Mouse (Mus musculus) spleen, adult 18-20 months (tissue): Measurements from ENCODE around the gene Snx30.
A peak's percentile ranks its signal among the peaks of the same experiment; 100 is the strongest.

Experiments used
- DNase-seq, 2 experiments: peaks; one replicate each; pipeline ENCODE4 v3.0.0; 2022; ENCODE audit warnings: mixed read lengths in 2 of 2

Snx30 gene

DNA sequence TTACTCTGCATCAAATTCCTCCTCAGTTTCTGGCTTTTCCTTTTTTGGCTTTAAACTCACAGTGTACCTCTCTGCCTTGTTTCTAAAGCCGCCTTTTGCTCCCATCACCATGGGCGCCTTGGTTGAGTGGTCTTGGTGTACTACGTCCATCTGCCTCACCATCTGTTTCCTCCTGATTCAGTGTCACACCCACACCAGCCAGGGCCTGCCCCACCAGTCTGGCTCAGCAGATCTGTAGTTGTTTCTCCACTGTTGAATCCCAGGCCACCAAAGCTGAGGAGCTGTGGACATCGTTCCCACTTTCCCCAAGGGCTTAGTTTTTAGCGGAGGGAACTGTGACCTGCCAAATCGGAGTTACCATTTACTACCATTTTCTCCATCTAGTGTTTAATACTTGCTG is 20.0 kb downstream of the Snx30 start:
- DNase-seq, result no peak

DNA sequence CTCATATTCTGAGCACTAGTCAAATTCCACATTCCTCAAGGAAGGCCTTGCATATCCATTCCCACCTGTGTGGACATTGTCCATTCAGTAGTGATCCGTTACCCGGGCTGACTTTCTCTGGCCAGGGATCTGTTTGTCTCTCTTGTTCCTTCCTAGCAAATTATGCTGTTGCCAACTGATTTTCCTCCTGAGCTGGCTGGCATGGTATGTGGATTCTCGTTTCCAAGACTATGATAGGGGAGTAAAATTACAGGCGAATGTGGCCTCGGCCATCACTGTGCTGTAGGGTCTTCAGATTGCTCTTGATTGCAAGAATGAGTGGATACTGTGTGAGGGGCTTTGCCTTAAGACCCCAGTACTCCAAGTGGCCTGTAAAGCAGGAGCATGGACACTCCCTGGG is 20.7 kb downstream of the Snx30 start:
- no peak for DNase-seq

DNA sequence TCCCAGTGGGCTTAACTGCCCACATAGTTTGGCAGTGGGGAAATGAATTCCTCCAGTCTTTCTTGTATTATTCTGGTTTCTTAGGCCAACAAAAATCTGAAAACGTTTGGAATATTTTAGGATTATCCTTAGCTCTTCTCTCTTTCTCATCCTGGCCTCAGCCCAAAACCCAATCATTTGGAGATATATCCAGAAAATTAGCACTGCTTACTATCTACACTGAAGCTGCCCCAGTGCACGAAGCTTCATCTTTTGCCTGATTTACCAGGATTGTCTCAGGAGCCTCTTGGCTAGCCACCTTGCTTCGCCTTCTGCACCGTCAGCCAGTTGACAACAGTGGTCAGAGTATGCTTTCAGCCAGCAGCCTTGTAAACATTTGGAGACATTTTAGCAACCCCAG is 23.4 kb downstream of the Snx30 start:
- DNase-seq, result no peak

DNA sequence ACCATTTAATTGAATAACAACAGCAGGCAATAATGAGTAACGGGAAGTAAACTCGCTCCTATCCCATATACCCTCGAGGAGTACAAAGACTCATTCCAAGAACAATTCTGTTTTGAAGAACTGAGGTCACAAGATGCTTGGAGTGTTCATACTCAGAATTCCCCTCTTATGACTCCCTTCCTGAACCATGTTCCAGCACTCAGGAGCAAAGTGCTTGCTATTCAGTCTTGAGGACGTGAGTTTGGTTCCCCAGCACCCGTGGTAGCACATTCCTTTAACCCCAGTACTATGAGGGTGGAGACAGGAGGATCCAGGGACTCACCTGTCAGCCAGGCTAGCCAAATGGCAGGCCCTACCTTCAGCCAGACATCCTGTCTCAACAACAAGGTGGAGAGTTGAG is 25.4 kb downstream of the Snx30 start:
- no peak for DNase-seq

DNA sequence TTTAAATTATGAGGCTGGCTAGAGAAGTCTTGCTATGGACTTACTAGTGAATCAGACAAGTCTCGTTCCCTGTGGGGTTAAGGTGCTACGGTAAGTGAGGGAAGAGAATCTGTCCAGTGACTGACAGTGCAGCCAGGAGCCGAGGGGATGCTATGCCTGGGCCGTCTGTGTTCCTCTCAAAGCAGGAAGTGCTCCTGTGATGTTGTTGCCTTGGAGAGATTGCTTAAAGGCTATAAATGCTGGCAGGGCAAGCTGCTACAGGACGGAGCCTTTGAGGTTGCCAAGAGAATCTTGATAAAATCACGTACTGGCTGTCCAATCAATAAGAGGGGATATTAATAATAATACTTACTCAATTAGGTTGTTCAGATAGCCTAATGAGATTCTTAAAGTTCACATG is 27.2 kb downstream of the Snx30 start:
- no peak for DNase-seq

DNA sequence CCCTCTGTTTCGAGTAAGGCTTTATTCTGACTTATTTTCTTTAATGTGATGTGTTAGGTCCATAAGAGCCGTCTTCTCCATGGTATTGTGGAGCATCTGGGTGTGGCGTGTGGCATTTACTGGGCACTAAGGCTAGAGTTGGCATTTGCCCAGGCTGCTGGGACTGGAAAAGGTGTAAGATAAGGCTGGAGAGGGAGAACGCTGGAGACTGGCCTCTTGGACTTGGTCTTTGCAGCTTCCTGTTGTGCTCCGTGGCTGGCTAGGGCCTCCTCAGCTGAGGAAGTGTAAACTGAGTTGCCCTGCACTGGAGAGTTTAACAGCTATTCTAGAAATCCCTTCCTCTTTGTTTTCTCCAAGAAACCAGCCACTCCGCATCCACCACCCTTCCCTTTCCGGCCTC is 32.0 kb downstream of the Snx30 start:
- no peak for DNase-seq

DNA sequence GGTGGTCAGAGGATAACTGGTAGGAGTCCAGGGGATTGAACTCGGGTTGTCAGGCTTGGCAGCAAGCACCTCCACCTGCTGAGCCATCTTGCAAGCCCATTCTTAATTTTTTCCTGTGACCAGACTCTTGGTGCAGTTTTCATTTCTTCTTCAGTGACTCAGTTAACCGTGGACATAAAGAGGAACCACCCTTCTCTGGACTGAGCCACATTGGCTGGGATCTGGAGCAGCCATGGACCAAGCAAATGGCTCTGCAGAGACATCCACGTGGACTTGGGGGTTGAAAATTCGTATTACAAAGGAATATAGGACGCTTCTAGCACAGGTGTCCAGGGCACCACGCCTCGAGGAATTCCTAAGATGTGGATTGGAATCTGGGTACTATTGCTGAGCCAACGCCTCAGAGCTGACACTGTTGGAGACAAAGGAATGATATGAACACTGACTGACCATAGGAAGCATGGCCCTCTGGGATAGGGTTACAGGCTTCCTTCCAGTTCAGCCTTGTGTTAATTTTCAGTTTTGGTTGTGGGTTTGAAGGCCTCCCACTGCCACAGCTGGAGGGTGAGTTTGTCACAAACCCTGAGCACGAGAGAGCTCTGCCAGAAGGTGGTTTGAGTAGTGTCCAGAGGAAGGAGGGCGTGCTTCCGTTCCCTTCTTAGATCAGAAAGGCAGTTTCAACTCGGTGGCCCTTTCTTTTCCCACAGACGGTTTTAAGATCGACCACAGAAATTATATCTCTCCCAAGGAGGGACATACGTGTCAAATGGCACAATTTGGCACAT is 39.0 kb downstream of the Snx30 start:
- DNase-seq, result no peak

DNA sequence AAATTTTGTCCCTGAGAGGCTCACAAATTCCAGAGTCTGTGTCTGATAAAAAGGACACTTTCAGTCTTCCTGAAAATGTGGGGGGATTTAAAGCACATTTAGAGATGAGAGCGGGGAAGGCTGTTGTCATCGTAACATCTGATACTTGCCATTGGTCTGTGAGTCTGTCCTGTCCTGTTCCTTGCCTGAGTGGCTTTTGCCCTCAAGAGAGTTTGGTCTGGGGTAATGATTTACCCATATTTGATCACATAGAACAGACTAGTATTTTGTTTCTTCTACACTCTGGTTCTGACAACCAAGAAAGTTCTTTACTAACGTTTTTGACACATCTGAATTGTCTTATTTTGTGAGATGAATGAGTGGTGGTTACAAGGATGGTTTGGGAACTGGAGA is 39.6 kb downstream of the Snx30 start:
- DNase-seq, result no peak

DNA sequence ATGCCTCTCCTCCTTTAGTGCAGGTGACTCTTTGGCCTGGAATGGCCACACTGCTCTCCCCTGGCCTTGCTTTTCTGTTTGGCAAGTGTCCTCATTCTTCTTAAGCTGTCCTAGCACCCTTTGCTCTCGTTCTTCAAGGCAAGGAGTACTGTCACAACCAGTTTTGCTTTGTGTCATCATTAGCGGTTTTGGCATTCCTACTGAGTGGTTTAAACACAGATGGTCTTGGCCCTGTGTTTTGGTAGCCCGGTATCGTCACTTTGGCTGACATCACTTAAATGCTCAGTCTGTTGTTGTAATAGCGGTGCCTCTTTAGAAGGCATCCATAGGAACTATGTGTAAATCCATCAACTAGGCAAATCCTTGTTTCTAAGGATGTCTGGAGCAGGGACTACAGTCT is 41.8 kb downstream of the Snx30 start:
- DNase-seq, result no peak

DNA sequence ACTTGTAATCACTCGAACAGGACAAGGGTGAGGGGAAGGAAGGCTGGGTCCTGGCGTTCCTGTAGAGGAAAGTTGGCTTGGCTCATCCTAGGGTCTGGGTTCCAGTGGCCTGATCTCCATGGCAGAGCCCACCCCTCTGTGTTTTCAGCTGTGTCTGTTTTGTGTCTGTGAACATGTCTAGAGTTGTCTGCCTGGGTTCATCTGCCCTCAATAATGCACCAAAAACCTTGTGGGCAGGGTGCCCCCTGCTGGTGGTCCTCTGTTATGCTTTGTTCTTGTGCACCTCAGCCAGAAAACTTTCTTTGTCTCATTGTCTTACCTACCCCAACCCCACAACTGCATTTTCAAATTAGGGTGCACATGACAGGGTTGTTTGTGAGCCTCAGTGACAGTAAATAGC is 44.5 kb downstream of the Snx30 start:
- peak; percentile 68 to 84 for DNase-seq

DNA sequence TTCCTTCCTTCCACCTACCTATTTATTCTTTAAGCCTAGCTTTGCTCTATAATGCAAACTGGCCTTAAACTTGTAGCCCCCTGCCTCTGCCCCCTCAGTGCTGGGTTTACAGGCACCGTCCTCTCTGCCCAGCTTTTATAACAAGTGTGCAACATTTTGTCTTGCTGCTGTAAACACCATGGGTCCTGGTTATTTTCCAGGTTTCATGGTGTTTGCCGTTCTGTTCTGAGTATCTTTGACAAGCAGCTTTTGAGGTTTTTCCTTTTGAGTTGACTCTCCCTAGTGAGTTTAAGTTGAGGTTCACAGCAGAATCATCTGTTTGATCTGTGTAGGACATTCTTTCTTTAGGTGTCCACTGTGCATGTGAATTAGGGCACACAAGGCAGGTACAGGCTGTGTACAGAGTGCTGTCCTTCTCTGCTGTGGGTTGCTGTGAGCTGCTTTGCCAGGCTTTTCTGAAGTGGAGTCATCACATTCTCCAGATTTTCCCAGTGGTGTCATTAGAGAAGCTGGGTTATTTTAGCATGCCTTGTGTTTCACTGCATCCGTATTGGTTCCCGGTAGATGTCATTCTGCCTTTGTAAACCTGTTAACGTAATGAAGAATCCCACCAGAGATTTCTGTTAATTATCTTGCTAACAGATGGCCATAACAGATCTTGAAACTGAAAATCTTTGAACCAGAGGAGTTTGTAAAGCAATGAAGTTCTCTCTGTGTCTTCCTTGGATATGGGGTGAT is 45.4 kb downstream of the Snx30 start:
- no peak for DNase-seq

DNA sequence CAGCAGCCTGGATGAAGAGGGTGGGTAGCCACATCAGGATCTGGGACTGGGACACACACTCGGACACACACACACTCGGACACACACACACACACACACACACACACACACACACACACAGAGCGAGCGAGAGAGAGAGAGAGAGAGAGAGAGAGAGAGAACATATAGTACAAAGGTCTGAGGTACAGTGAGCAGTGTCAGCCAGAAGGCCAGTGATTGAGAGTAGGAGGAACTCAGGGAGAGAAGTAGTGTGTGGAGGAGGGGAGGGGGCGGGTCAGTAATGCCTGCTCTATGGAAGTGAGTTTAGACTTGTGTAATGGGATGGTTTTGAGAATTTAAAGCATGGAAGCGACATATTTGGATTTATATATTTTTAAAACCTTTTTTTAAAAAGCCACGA is 47.5 kb downstream of the Snx30 start:
- no peak for DNase-seq

DNA sequence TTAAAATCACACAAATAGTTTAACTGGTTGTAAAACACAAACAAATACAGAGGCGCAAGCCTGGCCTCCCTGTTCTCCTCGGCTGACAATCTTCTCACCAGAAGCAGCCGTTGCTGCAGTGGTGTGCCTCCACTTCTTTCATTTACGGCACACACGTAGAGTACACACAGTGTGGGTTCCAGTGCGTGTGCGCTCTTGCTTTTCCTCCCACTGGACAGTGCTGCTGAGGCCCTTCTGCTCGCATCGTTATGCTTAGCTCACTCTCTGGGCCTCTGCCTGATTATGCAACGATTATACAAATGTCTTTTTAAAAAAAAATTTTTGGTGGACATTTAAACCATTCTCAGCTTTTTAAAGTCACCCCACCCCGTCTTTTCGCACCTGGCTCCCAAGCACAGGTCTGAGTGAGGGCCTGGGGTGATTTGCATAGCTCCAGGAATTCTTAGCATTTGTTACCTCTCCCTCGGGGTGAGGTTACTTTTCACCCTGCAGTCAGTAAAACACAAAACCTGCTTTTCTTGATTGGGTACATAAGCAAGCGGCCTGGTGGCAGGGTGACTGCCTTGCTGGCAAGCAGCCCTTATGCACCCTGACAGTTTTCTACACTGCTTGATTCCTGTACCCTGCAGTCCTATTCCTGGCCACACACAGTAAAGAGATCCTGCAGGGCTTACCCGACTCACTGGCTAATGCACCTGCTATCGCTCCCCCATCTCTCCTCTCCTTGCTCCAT is 54.2 kb downstream of the Snx30 start:
- no peak for DNase-seq

DNA sequence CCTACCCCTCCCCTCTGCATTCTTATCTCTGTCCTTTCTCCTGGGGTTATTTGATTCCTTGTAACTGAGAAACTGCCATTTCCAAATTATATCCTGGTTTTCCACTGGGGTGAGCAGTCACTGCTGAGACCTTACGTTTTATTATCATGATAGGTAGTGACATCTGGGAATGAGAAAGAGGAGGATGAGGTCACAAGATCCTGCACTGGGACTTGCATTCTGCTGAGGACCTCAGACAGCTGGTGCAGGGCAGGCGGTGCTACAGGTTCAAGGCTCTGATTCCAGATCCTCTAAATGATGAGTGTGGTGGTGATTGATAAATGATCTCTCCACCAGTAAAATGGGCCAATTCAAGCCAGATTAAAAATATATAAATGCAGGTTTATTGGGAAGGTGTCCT is 54.8 kb downstream of the Snx30 start:
- DNase-seq, result no peak

DNA sequence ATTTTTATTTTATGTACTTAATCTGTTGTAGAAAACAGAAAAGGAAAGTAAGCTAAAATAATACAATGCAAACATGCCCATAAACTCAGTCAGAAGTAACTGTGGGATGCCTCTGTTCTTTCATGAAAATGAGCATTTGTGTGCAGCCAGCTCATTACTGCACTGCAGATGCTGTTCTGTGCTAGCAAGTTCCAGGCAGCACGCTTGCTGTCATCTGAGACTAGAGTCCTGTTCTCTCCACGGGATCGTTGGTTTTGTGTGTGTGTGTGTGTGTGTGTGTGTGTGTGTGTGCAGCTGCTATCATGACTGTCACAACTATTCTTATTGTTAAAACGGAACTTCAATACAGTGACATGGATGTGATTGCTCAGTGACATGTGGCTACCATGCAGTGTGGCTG is 56.2 kb downstream of the Snx30 start:
- no peak for DNase-seq

DNA sequence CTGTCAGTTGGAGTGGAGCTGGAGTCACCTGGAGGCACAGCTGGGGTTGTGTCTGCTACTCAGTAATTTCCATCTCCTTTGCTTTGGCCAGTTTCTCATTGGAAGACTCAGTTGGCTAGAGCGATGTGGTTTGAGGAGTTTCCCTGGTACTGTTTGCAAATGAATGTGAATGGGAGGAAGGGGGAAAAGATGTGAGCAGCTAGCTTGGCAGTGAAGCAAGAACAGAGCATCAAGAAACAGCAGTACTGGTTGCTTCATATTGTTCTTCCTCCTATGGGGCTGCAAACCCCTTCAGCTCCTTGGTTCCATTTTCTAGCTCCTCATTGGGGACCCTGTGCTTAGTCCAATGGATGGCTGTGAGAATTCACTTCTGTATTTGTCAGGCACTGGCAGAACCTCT is 56.7 kb downstream of the Snx30 start:
- no peak for DNase-seq

DNA sequence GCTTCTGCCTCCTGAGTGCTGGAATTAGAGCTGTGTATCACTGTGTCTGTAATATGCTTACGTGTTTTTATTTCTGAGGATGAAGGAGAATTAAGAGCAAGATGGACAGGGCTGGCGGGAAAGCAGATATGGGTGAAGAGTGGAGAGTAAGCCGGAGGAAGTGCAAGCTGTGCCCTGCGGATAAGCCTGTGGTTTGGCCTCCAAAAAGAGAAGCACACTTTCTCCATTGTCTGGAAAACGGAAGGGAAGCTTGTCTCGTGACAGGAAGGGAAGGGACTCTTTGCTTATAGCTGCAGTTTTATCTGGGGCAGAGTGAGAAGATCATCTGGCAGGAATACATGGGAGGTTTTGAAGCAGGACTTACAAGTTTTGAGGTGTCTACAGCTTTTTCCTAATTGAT is 58.2 kb downstream of the Snx30 start:
- DNase-seq, result no peak

DNA sequence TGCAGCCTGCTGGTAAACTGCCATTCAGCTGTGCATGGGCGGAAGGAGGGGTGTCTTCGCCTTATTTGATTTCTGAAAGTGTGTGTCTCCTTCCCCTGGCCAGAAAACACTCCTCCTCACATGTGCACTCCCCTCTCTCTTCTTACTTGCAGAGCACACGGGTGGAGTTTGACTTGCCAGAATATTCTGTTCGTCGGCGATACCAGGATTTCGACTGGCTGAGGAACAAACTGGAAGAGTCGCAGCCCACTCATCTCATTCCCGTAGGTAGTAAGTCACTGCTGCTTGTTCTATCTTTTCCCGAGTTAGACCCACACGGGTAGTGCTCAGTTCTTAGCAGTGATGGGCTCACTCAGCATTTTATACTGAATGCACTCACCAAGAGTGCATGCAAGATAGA is 62.4 kb downstream of the Snx30 start:
- no peak for DNase-seq

DNA sequence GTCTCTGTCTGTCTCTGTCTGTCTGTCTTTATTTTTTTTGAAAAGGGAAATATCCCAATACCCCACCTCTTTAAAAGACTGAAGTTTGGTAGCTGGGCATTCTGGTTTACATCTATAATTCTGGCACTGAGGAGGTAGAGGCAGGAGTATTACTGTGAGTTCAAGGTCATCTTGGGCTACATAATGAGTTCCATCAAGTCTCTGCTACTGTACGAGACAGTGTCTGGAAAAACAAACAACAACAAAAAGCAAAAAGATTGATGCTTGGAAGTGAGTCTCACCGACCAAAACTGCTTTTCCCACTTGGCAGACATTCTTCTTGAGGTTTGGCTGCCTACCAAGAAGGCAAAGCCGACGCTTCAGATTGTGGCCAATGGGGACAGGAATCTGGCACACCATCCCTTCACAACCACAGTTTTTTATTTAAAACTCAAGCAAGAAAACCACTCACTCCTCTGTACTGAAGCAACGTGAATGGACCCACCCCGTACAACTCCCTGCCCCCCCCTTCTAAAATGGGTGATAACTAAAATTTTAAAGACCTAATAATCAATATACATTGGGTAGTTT is 63.9 kb downstream of the Snx30 start:
- no peak for DNase-seq

DNA sequence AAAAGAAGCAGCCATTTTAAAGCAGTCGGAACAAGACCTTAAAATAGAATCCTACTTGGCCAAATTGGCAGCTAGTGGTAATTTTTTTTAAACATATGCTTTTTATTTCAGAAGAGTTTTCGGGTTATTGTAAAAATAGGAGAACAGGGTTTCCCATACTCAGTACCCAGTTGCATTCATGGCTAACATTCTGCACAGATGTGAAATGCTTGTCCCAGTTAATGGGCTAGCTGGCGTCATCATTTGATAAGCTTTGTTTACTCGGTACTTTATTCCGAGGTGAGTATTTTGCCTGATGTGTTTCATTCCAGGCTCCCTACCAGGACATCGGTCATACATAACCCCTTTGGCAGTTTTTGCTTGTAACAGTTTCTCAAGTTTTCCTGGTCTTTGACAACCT is 64.8 kb downstream of the Snx30 start:
- DNase-seq, result no peak

DNA sequence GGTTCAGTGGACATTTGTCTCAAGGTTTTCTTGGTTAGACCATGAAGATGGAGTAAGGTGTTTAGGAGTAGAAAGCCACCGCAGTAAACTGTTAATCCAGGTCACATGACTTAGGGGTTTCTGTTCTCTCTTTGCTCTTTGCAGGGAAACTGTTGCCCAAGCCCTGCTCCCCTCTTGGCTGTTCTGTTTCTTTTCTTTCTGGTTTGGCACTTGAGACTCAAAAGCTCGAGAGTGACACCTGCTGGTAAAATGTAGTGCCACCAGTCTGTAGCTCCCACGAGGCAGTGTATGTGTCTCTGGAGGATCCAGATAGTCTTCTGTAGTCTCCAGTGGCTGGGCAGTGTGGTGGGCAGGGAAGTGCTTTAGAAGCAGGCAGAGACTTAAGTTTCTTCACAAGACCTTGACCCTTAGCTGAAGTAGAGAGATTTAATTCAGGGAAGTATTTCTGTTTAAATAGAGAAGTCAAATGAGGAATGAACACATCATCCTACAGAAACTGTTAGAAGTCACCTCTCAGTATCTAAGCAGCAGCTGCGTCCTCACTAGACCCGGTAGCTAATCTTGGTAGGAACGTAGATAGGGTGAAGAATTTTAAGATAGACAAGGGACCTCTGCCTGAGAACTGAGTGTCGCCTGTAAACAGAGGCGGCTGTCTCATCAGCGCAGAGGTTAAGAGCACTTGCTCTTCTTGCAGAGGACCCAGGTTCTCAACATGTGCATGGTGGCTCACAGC is 65.4 kb downstream of the Snx30 start:
- peak; percentile 43 to 74 for DNase-seq

DNA sequence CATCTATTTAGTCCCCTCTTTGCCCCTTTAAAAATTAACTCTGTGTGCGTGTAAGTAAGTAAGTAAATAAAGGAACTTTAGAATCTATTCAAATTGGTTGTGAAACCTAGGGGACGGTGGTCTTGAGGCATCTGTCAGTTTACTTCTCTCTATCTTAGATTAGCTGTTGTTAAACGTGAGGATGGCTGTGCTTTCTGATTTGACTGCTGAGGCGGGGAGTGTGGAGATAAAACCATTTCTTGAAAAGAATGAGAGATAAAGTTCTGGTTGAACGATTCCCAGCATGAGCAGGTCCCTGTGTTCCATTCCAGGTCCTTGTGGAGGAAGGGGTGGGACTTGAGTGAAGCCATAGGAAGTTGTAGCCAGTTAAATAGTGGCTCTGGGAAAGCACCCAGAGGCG is 67.6 kb downstream of the Snx30 start:
- DNase-seq, result no peak

DNA sequence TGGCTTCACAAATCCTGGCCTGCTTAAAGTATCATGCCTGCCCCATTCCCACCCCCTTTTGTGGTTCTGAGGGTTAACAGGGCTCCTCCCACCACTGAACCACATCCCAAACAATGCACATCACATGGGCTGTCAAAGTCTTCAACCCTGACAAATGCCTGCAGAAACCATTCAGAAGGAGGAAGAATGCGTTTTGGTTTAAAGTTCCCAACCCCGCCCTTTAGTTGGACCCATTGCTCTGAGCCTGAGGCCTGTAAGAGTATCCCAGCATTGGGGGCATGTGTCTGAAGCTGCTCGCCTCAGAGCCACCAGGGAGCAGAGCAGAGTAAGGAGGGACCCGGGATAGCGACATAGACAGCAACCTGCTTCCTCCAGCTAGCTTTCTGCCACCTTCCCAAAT is 68.2 kb downstream of the Snx30 start:
- no peak for DNase-seq
